Mouse (Mus musculus) cerebellum, adult 9-11 months (tissue): ENCODE measurements around the gene Cd300c.
"Not testable (repeated sequence)": the region's sequence is repeated elsewhere in the genome, so short reads cannot be mapped to it uniquely, and the experiment has no call there.

Experiments used
- DNase-seq: peaks from one replicate; pipeline ENCODE4 v3.0.0; 2022

Gene Cd300c

DNA sequence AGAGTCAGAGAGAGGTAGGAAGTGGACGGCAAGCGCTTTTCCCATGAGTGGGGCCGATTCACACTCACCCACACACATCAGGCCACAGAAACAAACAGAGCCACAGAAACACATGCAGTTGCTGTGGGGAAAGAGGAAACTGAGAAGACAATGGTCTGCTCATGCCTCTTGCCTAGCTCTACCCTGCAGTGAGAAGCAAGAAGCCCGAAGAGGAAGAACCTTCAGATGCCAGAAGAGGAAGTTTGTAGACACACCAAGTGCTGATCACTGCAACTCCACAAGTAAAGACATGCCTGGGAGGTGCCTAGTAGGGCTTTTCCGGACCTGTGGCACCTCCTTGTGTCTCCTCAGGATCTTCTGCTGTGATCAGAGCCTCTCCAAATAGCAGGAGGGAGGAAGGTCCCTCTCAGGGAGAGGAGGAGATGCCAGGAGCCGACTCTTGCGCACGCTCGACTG, at the start of gene Cd300c:
Gene Cd300c (minus strand): TSS at position 406 of the 456 bp plus-strand sequence.
- DNase-seq, result no peak

DNA sequence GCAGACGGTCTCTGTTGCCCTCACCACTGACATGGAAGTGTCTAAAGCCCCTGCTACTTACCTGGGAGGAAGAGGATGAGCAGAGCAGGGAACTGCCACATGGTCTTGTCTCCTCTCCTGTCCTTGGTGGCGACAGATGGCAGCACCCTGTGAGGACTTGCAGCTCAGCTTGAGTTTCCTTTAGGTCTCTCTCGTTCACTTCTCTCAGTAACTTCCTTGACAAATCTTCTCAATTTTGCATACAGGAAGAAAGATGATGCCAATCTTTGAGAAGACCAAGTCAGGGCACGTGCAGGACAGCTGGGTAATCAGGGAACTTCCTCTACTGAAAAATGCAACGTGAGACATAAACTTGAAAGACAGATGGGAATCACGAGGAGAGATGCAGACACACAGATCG, 47.1 kb upstream of the Cd300c start, which contains the start of gene Cd300ld2:
Gene Cd300ld2 (minus strand): TSS at position 101 of the 400 bp plus-strand sequence.
- not testable (repeated sequence) for DNase-seq

DNA sequence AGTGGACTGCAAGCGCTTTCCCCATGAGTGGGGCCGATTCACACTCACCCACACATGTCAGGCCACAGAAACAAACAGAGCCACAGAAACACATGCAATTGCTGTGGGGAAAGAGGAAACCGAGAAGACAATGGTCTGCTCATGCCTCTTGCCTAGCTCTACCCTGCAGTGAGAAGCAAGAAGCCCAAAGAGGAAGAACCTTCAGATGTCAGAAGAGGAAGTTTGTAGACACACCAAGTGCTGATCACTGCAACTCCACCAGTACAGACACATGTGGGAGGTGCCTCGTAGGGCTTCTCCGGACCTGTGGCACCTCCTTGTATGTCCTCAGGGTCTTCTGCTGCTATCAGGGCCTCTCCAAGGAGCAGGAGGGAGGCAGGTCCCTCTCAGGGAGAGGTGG, 35.1 kb upstream of the Cd300c start:
- DNase-seq, result no peak

DNA sequence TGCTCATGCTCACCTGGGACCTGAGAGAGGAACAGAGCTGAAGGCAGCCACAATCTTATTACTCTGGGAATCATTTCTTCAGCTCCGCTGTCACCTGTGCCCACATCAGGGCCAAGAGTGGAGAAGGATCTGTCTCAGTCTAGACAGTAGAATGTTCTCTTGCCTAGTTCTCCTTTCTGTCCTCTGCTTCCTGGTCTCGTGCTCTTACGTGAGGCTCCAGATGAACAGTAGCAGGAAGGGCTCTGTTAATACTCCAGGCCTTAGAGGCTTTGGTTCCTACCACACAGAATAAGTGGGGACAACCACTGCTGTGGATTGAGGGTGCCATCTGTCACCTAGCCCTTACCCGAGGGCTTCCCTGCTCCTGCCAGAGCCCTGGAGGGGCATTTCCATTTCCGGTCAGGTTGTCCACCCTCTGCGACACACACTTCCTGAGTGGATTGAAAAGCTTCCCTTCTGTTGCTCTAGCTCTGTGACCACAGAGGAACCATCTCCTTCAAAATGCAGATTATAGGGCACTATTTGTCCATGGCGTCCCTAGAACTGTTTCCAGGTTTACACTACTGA, 32.6 kb upstream of the Cd300c start, which contains the start of gene Cd300c2:
Gene Cd300c2 (minus strand): TSS at position 407 of the 567 bp plus-strand sequence.
- peak; percentile 43 for DNase-seq

DNA sequence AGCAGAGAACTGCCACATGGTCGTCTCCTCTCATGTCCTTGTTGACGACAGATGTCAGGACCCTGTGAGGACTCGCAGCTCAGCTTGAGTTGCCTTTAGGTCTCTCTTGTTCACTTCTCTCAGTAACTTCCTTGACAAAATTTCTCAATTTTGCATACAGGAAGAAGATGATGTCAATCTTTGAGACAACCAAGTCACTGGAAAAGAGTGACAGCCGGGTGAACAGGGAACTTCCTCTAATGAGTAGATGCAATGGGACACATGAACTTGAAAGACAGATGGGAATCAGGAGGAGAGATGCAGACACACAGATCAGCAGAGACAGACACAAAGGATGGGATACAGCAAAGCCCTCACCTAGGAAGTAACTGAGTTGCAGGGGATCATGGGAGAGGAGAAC, 20.8 kb upstream of the Cd300c start, which contains the start of gene Cd300ld:
Gene Cd300ld (minus strand): TSS at position 130 of the 400 bp plus-strand sequence.
- DNase-seq, result no peak

DNA sequence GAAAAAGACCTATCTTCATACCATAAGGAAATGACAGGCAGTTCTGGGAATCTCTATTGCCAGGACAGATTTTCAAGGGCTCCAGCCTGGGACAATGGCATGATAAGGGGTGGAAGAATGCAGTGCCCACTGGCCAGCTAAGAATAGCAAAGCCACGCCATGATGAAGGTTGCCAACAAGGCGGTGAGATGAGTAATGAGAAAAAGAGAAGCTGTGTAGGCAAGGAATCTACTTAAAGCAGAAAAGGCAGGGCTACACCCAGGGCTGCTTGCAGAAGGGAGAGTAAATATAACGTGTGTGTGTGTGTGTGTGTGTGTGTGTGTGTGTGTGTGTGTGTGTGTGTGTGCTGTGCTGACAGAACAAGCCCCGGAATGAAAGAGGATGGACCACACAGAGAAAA, 12.9 kb upstream of the Cd300c start:
- DNase-seq, result no peak

DNA sequence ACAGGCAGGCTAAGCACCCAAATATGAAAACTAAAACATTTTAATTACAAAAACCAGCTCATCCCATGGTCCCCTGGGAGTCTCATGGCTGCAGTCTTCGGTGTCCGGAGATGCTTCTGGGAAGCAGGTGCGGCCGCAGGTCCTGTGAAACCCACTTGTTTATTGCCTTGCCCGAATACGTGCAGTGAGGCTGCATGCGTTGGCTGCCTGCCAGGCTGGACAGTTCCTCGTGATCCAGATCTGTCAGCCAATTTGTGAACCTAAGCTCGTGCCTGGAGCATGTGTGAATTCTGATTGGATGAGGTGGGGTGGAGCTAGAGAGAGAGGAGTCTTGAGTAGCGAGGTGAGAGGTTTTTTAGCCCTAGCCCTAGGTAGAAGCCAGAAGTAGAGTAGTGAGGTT, 3.8 kb upstream of the Cd300c start:
- peak; percentile 27 for DNase-seq

DNA sequence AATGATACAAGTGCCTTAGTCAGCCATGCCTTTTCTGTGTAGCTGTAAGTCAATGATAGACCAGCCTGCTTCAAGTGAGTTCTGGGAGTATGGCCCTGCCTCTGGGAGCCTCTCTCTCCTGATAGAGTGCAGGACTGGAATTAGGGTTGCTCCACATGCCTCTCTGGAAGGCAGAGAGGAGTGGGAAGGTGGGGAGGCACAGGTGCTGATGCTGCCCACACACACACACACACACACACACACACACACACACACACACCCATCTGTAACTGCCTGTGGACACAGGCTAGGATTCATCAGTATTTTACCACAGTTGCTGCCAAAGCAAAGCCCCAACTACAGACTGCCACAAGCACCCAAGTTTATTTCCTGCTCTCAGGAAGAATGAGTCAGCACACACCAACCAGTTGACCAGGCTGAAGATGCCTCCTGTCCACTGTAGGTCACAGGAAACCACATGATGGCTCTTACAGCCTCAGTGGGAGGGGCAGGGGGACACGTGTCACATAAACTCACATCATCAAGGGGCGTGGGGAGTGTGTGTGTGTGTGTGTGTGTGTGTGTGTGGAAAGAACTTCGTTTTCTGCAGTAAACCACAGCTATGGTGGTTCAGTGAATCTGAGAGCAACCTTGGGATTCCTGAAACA, 3.7 kb downstream of the Cd300c start:
- DNase-seq, result no peak

DNA sequence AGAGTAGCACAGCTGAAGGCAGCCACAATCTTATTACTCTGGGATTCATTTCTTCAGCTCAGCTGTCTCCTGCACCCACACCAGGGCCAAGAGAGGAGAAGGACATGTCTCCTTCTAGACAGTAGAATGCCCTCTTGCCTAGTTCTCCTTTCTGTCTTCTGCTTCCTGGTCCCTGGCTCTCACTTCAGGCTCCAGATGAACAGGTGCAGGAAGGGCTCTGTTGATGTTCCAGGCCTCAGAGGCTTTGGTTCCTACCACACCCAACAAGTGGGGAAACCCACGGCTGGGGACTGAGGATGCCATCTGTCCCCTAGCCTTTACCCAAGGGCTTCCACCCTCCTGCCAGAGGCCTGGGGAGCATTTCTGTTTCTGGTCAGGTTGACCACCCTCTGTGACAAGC, 8.6 kb downstream of the Cd300c start:
- DNase-seq, result no peak

DNA sequence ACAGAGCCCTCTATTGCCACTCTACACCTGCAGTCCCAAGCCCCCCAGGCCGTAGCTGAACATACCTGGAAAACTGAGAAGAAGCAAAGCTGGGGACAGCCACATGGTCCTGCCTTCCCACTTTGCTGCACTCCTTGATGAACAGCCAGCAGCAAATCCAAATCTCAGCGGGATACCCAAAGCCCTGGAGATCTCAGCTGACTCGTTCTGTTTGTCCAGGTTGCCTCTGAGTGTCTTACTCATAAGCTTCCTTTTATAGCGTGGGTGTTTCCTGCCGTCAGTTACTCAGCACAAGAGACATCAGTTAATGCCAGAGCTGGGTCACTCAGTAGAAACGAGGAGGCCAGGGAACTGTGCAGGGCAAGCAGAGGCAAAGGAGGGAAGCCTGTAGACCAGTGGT, 34.8 kb downstream of the Cd300c start, which contains the start of gene Cd300lb:
Gene Cd300lb (minus strand): TSS at position 243 of the 400 bp plus-strand sequence.
- DNase-seq, result no peak

DNA sequence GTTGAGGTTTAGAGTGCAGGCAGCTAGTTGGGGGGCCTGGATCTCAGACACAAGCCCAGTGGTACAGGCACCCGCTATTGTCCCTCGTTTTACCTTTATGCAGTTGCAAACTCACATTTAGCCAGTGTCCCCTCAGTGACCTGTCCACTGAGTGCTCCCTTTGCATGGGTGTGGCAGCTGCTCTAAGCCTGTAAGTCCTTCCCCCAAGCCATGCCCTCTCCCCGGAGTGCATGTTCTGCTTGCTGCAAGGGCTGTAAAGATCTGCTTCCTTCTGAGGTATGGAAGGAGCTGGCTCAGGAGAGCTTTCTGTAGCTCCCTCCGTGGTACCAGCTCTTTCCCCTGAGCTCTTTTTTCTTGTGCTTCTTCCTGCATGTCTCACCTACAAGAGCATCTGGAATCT, 35.4 kb downstream of the Cd300c start:
- DNase-seq, result no peak

DNA sequence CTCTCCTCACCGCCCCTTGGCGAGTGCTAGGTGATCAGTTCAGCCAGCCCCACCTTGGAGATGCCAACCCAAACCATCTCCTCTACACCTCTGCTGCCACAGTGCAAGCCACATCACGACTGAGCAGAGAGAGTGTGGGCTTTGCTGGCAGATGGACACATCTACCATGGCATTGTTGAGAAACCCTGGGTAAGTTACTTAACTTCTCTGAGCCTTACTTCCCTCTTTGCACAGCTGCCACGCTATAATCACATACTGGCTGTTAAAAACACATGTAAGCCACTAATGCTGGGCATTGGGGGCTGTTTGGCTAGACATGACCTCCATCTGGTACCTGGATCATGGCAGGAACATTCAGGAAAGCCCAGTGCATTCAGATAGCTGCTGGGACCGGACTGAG, 37.9 kb downstream of the Cd300c start:
- DNase-seq, result no peak

DNA sequence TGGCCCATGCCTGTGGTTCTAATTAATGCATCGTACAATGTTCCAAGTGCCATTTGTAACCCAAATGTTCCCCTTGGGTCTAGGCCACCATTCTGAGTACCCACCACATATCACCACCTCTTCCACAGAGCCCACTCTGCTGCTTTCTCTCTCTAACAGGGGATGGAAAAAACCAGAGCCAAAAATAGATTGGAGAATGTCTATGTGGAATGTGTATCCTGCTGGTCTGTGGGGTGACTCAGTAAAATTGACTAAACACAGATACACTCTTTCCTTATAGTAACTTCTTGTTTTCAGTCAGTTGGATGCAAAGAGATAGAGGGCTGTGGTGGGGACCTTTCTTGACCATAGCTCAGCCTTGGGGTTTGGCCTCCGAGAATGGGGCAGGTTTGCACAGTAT, 39.4 kb downstream of the Cd300c start:
- DNase-seq, result no peak

DNA sequence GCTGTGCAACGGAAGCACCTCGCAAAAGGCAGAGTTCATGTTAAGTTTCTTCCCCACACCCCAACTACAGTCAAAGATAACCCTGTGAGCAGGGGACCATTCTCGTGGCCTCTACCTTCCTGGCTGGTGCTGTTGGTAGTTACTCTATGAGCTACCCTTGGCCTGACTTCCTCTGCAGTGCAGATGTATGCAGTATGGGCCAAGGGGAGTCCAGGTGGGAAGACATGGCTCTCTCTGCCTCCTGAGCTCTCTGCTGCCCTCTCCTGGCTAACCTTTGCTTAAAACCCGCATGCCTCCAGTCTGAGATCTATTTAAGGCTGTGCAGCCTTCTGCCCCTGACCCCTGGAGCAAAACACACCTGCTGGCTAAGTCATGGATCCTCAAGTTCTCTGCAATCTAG, 45.0 kb downstream of the Cd300c start:
- no peak for DNase-seq

DNA sequence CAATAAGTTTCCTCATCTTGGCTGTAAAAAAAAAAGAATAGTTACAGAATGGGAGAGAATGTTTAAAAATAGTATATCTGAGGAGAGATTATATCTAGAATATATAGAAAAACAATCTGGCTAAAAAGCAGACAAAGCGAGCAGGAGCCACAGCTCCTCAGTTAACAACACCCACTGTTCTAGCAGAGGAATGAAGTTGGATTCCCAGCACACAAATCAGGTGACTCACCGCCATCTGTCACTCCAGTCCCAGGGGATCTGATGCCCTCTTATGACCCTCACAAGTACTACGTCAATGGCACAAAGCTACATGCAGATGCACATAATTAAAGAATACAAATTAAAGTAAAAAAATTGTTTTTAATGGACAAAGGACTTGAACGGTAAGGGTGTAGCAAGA, 46.5 kb downstream of the Cd300c start:
- DNase-seq, result peak; percentile 78

DNA sequence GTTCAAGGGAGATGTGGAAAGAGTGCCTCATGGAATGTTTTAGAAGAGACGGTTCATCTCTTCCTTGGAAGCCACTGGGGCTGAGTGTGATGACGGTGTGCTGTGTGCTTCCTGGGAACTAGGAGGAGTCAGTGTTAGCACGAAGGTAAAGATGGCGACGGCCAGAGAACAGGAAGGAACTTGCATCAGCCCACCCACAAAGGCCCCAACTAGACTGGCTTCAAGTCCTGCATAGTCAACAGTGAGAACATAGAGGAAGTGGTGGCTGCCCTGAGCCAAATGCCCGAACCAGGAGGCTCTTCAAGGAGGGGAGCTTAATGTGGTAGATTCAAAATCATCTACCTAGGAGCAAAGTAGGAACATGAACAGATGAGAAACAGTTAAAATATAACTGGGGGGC, 51.8 kb downstream of the Cd300c start:
- no peak for DNase-seq

DNA sequence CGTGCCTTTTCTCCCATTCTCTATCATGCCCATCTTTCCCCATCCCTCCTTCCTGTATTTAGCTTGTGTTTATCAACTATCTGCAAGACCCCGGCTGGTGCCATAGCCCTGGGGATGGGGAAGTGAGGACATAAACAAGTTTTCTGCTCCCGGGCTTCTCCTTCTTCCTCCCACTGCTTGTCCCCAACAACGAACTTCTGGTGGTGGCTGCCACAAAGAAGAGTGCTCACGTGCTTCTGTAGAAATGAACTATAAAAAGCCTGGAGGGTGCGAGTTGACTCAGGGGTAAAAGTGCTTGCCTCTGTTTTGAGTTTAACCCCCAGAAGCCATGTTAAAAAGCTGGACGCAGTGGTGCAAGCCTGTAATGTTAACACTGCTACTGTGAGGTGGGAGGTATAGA, 54.0 kb downstream of the Cd300c start:
- DNase-seq, result no peak

DNA sequence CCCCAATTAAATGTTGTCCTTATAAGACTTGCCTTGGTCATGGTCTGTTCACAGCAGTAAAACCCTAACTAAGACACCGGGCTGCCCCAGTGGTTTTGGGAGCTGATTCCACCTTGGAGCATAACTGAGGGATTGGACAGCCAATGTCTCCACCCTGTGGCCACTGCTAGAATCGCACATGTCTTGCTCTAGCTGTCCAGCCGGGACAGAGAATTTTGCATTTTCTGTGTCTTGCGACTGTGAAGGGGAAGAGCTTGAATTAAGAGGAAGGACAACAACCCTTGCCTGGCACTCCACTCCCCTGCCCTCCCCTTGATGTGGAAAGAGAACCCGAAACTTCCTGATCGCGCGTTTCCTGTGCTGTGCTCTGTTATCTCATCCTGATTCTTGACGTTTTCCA, 56.1 kb downstream of the Cd300c start:
- DNase-seq, result peak; percentile 80

DNA sequence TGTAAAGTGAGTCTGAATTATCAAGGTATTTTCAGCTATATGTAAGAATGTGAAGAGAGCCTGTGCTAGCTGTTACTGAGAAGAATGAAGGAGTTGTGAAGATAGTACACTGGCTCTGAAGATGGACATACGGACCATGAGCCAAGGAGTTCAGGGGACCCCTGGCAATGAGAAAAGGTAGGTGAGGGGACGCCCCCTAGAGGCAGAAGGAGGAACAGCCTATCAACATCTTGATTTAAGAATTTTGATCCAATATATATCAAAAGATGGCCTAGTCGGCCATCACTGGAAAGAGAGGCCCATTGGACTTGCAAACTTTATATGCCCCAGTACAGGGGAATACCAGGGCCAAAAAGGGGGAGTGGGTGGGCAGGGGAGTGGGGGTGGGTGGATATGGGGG, 59.4 kb downstream of the Cd300c start:
- not testable (repeated sequence) for DNase-seq

DNA sequence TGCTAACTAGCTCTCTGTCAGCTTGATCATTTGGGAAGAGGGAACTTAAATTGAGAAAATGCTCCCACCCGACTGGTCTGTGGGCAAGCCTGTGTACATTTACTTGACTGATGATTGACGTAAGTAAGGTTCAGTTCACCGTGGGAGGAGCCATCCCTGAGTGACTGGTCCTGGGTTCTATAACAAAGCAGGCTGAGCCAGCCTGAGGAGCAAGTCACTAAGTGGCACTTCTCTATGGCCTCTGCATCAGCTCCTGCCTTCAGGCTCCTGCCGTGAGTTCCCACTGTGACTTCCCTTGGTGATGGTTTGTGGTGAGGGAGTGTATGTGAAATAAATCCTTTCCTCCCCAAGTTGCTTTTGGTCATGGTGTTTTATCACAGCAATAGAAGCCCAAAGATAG, 60.9 kb downstream of the Cd300c start:
- no peak for DNase-seq

DNA sequence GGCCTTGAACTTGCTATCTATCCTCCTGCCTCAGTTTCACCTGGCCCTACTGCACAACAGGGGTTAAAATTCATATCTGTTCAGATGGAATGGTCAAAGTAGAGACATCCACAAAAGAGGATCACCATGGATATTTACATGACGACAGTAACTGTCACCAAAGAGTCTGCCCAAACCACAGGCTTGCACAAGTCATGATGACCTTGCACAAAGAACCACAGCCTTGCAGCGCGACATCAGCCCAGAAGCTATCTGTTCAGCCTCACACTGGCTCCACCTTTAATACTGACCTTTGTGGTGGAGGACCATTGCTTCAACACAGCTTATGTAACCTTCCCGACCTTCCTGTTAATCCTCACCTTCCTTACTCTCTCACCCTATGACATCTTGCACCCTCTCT, 61.4 kb downstream of the Cd300c start:
- DNase-seq, result no peak
